Mouse (Mus musculus): ENCODE results near the gene H2afy2.

DNA sequence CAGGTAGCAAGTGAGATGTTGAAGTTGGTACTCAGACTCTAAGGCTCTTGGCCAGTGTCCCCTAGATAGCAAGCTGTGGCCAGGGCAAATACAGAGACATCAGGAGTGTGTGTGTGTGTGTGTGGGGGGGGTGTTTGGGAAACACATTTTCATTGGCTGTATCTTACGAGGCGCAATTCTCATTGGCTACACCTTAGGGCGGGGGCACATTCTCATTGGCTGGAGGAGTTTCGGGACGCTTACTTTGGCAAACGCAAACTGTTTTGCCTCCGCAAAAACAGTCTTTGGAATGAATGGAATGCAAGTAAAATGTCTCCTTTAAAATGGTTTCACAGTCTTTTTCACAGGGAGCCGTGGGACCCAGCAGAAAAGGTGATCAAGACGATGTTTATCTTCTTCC is 46.9 kb upstream of the H2afy2 start:
- TF ChIP-seq ZC3H11A (IDR thresholded peaks at IDR 0.05; ENCODE audit: borderline replicate concordance, low read depth, low read length) (no peak), HCFC1 (IDR thresholded peaks at IDR 0.05; ENCODE audit: borderline replicate concordance, insufficient read depth, low read length) (no peak), CHD2 (IDR thresholded peaks at IDR 0.05; ENCODE audit: low read depth, low read length) (peak; percentile 71), ZNF384 (IDR thresholded peaks at IDR 0.05; ENCODE audit: low read depth, low read length) (no peak)
